Mouse (Mus musculus) ES-Bruce4 (cell line): ENCODE measurements around the gene Gm9045. TPM values are rescaled to one million over a fixed set of nuclear protein-coding genes. Genes with fewer than 3 reads are reported as not detected.
"Not testable (repeated sequence)": the region's sequence is repeated elsewhere in the genome, so short reads cannot be mapped to it uniquely, and the experiment has no call there.

Experiments used
- H3K27ac ChIP-seq: 2 replicates; pipeline ENCODE4 v1.5.1; 2012; ENCODE audit warnings: low read length, inconsistent platforms; ENCODE audit not compliant: insufficient read depth
- H3K27me3 ChIP-seq: 2 replicates; pipeline ENCODE4 v1.6.1; 2012; ENCODE audit warnings: mild to moderate bottlenecking, low read length, inconsistent platforms; ENCODE audit not compliant: control insufficient read depth, poor library complexity, insufficient read depth, severe bottlenecking
- H3K36me3 ChIP-seq: 2 replicates; pipeline ENCODE4 v1.6.1; 2012; ENCODE audit warnings: inconsistent platforms, mild to moderate bottlenecking, low read length, moderate library complexity; ENCODE audit not compliant: control insufficient read depth, poor library complexity, insufficient read depth, severe bottlenecking
- H3K4me1 ChIP-seq: one replicate; pipeline ENCODE4 v1.8.1; 2011; ENCODE audit warnings: low read length; ENCODE audit not compliant: control insufficient read depth, insufficient read depth
- H3K4me3 ChIP-seq: 2 replicates; pipeline ENCODE4 v1.5.1; 2011; ENCODE audit warnings: low read depth, mild to moderate bottlenecking, low read length
- H3K9ac ChIP-seq: 2 replicates; pipeline ENCODE4 v1.6.1; 2012; ENCODE audit warnings: low read depth, mild to moderate bottlenecking, inconsistent platforms; ENCODE audit not compliant: poor library complexity, severe bottlenecking
- H3K9me3 ChIP-seq: replicated peaks from 2 replicates; pipeline ENCODE4 v1.6.1; 2012; ENCODE audit warnings: mild to moderate bottlenecking, low read length, inconsistent platforms; ENCODE audit not compliant: control insufficient read depth, poor library complexity, insufficient read depth, severe bottlenecking
- CTCF ChIP-seq: IDR thresholded peaks from one replicate; pipeline ENCODE4 v1.8.1; 2011; ENCODE audit warnings: low read depth, low read length
- EP300 ChIP-seq: IDR thresholded peaks from 2 replicates; pipeline ENCODE4 v1.6.1; 2011; ENCODE audit warnings: low read depth, low read length; ENCODE audit not compliant: insufficient read depth
- POLR2A ChIP-seq: IDR thresholded peaks from one replicate; pipeline ENCODE4 v1.8.1; 2011; ENCODE audit warnings: low read length; ENCODE audit not compliant: insufficient read depth
- polyA plus RNA-seq: library from polyadenylated mRNA; stranded (reverse); fragments of >200 nt; gene quantifications from 2 replicates; pipeline ENCODE4 v1.2.4, GENCODE M21; 2011; ENCODE audit warnings: low read depth; ENCODE audit not compliant: missing spikeins, insufficient read depth, insufficient read length

Gene Gm9045
- not detected in 2 replicates for polyA plus RNA-seq

DNA sequence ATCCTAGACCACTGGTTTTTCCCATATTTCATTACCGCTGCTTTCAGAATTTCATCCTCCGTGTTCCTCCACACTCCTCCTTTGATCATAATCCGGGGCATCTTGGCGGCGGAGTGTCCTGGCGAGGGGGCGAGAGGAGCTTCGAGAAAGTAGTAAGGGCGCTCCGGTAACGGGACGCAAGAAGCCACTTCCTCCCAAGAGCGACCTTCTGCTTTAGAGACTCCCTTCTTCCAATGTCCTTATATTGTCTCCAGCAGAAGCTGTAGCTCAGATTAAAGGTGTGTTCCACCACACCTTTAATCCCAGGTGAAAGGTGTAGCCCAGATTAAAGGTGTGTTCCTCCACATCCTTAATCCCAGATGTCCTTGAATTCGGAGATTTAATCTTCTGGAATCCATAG is at the start of gene Gm9045:
Gene Gm9045, minus strand, starts transcription at position 101 of the 400 bp plus-strand sequence.
- not testable (repeated sequence) for H3K9ac ChIP-seq, H3K9me3 ChIP-seq, H3K4me1 ChIP-seq, H3K4me3 ChIP-seq, H3K27ac ChIP-seq, H3K27me3 ChIP-seq, H3K36me3 ChIP-seq

DNA sequence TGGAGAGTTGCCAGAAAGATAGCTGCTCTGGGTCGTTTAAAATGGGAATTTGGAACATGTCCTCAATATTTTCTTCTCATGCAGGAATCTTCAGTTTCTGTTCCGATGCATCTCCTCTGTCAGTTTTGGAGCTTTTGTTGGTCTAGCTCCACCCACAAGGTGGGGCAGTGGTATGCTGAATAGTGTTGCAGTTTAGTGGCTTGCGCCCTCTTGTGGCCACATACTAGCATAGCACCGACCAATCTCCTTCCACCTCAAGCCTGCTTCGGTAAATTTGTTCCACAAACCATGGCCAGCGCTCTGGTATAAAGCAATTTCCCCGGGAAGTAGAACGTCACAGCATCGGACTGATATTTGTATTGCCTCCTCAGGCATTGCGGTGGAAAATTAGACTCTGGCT is 32.8 kb upstream of the Gm9045 start:
- Histone ChIP-seq H3K9ac (no peak overlapping the region), H3K4me3 (no peak overlapping the region)

DNA sequence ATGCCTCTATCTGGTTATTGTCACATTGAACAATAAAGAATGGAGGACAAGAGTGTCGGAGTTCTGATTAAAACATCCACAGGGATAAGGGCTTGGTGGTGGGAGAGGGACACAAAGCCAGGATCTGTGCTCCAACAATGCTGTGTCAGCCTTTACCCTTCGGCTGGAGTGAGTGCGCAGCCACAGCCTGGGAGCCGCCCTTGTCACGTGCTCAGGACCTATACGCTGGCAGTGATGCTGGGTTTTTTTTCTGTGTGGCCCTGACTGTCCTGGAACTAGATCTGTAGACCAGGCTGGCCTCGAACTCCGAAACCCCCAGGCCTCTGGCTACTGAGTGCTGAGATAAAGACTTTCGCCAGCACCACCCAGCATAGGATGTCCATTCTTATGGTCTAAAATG is 31.9 kb upstream of the Gm9045 start:
- Histone ChIP-seq H3K27me3 (no peaks in the 10 kb centered on the region), H3K4me1 (no peaks in the 10 kb centered on the region), H3K9me3 (peaks cover 14% of the 10 kb centered on the region), H3K36me3 (no peaks in the 10 kb centered on the region), H3K27ac (no peak overlapping the region), H3K9ac (no peak overlapping the region), H3K4me3 (no peak overlapping the region)
- TF ChIP-seq POLR2A (no peak), EP300 (no peak), CTCF (no peak)

More for the DNA sequence above, 32.8 kb upstream of the Gm9045 start:
- H3K27ac ChIP-seq: no peak overlapping the region
- no peaks in the 10 kb centered on the region for H3K27me3 ChIP-seq
- no peaks in the 10 kb centered on the region for H3K36me3 ChIP-seq
- H3K9me3 ChIP-seq: peaks cover 5% of the 10 kb centered on the region; the same call in 1 of the 2 replicates
- H3K4me1 ChIP-seq: no peaks in the 10 kb centered on the region
- TF ChIP-seq POLR2A: no peak
- TF ChIP-seq EP300: no peak
- peak; percentile 98 for TF ChIP-seq CTCF

DNA sequence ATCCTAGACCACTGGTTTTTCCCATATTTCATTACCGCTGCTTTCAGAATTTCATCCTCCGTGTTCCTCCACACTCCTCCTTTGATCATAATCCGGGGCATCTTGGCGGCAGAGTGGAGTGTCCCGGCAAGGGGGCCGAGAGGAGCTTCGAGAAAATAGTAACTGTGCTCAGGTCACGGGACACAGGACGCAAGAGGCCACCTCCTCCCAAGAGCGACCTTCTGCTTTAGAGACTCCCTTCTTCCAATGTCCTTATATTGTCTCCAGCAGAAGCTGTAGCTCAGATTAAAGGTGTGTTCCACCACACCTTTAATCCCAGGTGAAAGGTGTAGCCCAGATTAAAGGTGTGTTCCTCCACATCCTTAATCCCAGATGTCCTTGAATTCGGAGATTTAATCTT is 16.4 kb upstream of the Gm9045 start, which contains the start of gene Gm9049:
Gene Gm9049, minus strand, starts transcription at position 101 of the 400 bp plus-strand sequence.
- not testable (repeated sequence) for H3K4me1 ChIP-seq, H3K9me3 ChIP-seq, H3K27me3 ChIP-seq, H3K27ac ChIP-seq, H3K4me3 ChIP-seq, H3K9ac ChIP-seq, H3K36me3 ChIP-seq

DNA sequence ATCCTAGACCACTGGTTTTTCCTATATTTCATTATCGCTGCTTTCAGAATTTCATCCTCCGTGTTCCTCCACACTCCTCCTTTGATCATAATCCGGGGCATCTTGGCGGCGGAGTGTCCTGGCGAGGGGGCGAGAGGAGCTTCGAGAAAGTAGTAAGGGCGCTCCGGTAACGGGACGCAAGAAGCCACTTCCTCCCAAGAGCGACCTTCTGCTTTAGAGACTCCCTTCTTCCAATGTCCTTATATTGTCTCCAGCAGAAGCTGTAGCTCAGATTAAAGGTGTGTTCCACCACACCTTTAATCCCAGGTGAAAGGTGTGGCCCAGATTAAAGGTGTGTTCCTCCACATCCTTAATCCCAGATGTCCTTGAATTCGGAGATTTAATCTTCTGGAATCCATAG is 10.9 kb upstream of the Gm9045 start, which contains the start of gene Gm9048:
Gene Gm9048, minus strand, starts transcription at position 101 of the 400 bp plus-strand sequence.
- not testable (repeated sequence) for H3K4me3 ChIP-seq, H3K27ac ChIP-seq, H3K4me1 ChIP-seq, H3K27me3 ChIP-seq, H3K36me3 ChIP-seq, H3K9ac ChIP-seq, H3K9me3 ChIP-seq

DNA sequence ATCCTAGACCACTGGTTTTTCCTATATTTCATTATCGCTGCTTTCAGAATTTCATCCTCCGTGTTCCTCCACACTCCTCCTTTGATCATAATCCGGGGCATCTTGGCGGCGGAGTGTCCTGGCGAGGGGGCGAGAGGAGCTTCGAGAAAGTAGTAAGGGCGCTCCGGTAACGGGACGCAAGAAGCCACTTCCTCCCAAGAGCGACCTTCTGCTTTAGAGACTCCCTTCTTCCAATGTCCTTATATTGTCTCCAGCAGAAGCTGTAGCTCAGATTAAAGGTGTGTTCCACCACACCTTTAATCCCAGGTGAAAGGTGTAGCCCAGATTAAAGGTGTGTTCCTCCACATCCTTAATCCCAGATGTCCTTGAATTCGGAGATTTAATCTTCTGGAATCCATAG is 5.5 kb upstream of the Gm9045 start, which contains the start of gene Gm9046:
Gene Gm9046, minus strand, starts transcription at position 101 of the 400 bp plus-strand sequence.
- H3K27me3 ChIP-seq, H3K4me3 ChIP-seq, H3K9ac ChIP-seq, H3K9me3 ChIP-seq, H3K4me1 ChIP-seq, H3K36me3 ChIP-seq, H3K27ac ChIP-seq: not testable (repeated sequence)

DNA sequence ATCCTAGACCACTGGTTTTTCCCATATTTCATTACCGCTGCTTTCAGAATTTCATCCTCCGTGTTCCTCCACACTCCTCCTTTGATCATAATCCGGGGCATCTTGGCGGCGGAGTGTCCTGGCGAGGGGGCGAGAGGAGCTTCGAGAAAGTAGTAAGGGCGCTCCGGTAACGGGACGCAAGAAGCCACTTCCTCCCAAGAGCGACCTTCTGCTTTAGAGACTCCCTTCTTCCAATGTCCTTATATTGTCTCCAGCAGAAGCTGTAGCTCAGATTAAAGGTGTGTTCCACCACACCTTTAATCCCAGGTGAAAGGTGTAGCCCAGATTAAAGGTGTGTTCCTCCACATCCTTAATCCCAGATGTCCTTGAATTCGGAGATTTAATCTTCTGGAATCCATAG is 5.3 kb downstream of the Gm9045 start, which contains the start of gene Gm9044:
Gene Gm9044, minus strand, starts transcription at position 101 of the 400 bp plus-strand sequence.
- not testable (repeated sequence) for H3K27me3 ChIP-seq, H3K4me1 ChIP-seq, H3K9me3 ChIP-seq, H3K27ac ChIP-seq, H3K36me3 ChIP-seq, H3K9ac ChIP-seq, H3K4me3 ChIP-seq

DNA sequence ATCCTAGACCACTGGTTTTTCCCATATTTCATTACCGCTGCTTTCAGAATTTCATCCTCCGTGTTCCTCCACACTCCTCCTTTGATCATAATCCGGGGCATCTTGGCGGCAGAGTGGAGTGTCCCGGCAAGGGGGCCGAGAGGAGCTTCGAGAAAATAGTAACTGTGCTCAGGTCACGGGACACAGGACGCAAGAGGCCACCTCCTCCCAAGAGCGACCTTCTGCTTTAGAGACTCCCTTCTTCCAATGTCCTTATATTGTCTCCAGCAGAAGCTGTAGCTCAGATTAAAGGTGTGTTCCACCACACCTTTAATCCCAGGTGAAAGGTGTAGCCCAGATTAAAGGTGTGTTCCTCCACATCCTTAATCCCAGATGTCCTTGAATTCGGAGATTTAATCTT is 10.8 kb downstream of the Gm9045 start, which contains the start of gene Gm9040:
Gene Gm9040, minus strand, starts transcription at position 101 of the 400 bp plus-strand sequence.
- H3K4me3 ChIP-seq, H3K27me3 ChIP-seq, H3K9ac ChIP-seq, H3K9me3 ChIP-seq, H3K27ac ChIP-seq, H3K4me1 ChIP-seq, H3K36me3 ChIP-seq: not testable (repeated sequence)
